Mouse (Mus musculus) olfactory bulb, adult 2 months (tissue): ENCODE data around the gene Tcf7l2.

Experiments used
- CTCF ChIP-seq: fragments of 200-500 bp; IDR thresholded peaks from 2 replicates; pipeline ENCODE4 v1.5.1; 2012; ENCODE audit warnings: low read depth, mild to moderate bottlenecking, low read length, moderate library complexity; ENCODE audit not compliant: insufficient read depth
- POLR2A ChIP-seq: fragments of 200-500 bp; IDR thresholded peaks from 2 replicates; pipeline ENCODE4 v1.6.1; 2012; ENCODE audit warnings: mild to moderate bottlenecking, low read depth, low read length, moderate library complexity; ENCODE audit not compliant: insufficient read depth

GRCm38 (mm10) chr19:55774334-55774733, 32.7 kb downstream of the Tcf7l2 start:
- no peak for TF ChIP-seq POLR2A
- no peak for TF ChIP-seq CTCF
